Mouse (Mus musculus): Measurements from ENCODE around the gene Sdc1. TPM values are rescaled to one million over a fixed set of nuclear protein-coding genes. Genes with fewer than 3 reads are reported as not detected.

Gene Sdc1
- total RNA-seq, 2 experiments from 2014 or later = 16.9 to 20.6 TPM

GRCm38 (mm10) chr12:8781121-8781520, 10.0 kb downstream of the Sdc1 start:
- no peak for DNase-seq
- intact Hi-C loops (cut with DNase I) = no loop called here

GRCm38 (mm10) chr12:8781681-8782378, 10.7 kb downstream of the Sdc1 start:
- intact Hi-C loops (cut with DNase I) = no loop called here
- peak; percentile 52 for DNase-seq

DNA sequence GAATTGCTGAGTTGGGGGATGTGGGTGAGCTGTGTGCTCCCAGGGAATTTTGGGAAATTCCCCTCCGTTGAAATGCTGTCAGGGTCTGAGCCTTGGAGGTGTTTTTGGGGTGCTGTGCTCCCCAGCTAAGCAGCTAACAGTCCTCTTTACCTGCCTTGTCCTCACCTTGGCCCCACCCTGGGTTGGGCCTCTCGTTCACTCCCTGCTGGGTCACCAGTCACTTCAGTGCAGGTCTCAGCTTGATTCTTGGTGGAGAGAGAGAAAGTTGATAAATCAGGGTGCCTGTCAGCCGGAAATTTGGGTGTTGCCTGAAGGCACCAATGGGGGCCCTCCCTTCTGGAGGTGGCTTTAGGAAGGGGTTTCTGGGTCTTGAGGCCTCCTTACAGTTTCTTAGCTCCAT, 11.4 kb downstream of the Sdc1 start:
- intact Hi-C loops (cut with DNase I) = no loop called here
- no peak for DNase-seq

GRCm38 (mm10) chr12:8784189-8784588, 13.1 kb downstream of the Sdc1 start:
- no peak for DNase-seq

DNA sequence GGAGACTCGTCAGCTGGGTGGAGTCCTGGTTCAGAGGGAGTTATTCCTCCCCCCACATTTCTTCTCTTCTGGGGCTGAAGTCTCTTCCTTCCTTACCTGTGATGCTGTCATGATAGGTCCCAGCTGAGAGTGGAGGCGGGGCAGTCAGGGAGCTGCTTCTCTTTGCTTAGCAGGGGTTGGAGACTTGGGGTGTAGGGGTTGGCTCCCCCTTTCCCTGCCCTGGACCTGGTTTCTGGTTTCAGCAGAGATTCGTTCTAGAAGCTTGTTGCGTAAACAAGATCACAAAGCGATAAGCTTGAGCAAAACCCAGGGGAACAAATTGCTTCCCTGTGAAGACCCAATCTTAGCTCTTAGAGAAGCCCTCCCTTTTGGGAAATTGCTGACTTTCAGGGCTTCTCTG, 15.4 kb downstream of the Sdc1 start:
- DNase-seq = no peak
- intact Hi-C loops (cut with DNase I) = no loop called here

More at GRCm38 (mm10) chr12:8784189-8784588, 13.1 kb downstream of the Sdc1 start:
- intact Hi-C loops (cut with DNase I) = no loop called here

DNA sequence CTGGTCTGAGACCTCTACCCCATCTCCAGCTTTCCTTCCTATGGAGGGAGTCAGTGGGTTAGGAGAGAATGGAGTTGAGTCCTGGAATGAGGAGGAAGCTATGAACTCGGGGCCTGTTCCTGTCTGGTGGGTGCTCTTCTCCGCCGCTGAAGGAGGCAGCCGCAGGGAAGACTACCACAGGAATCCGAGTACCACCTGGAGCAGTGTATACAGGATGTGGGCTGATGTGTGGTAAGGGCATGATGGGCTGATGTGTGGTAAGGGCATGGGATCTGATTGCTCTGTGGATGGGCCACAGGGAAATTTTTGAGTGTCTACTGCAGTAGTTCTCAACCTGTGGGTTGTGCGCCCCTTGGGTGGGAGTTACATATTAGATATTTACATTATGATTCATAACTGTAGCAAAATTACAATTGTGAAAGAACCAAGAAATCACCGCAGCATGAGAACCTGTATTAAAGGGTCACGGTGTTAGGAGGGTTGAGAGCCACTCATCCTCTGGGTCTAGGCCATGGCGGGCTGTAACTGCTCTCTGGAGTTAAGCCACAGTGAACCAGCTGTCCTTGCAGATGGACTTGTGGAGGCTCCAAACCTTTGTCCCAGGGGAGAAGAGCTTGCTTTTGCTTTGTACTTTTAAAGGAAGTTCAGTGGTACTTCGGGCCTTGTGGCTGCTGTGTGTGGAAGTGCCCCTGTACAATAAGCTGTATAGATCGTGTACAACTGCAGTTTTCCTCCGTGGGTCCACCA, 16.0 kb downstream of the Sdc1 start:
- intact Hi-C loops (cut with DNase I) = no loop called here
- DNase-seq = peak; percentile 55

- intact Hi-C loops (cut with DNase I) = no loop called here
- no peak for DNase-seq
Observed at GRCm38 (mm10) chr12:8788469-8788868, 17.3 kb downstream of the Sdc1 start.

DNA sequence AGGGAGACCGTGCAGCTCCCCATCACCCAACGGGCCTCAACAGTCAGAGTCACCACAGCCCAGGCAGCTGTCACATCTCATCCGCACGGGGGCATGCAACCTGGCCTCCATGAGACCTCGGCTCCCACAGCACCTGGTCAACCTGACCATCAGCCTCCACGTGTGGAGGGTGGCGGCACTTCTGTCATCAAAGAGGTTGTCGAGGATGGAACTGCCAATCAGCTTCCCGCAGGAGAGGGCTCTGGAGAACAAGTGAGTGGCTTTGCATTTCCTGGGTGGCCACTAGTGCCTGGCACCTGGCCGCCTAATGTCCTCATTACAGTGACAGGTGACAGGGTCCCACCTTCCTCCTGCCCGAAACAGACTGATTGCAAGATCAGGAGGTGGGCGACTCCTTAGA, 19.5 kb downstream of the Sdc1 start:
- no peak for DNase-seq
- intact Hi-C loops (cut with DNase I) = no loop called here

DNA sequence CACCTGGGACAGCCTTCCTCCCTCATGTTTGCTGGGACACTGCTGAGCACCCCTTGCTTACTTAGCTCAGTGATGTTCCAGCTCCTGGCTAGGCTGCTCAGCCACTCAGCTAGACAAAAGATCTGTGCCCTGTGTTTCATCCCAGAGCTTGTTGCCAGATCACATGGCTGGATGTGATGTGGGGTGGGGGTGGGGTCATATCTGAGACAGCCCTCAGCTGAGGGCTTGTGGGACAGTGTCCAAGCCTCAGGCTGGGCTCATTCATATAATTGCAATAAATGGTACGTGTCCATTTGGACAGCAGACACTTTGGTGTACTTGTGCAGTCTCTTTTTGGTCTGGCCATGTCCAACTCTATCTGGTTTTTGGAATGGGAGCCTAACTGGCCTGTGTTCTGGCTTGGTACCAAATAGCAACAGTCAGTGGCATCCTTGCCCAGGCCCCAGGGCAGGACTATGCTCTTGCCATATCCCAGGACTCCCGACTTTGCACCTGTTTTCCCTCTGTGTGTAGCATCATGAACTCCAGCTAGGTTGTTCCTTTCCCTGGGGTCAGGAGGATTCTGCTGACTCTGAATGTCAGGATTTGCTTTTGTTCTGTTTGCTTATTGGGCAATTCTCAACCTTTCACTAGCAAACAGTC, 22.4 kb downstream of the Sdc1 start:
- DNase-seq = peak; percentile 44
- intact Hi-C loops (cut with DNase I) = no loop called here

GRCm38 (mm10) chr12:8797936-8798335, 26.8 kb downstream of the Sdc1 start:
- intact Hi-C loops (cut with DNase I) = no loop called here
- DNase-seq = no peak

- intact Hi-C loops (cut with DNase I) = no loop called here
- DNase-seq = no peak
Observed at GRCm38 (mm10) chr12:8798486-8799020, 27.4 kb downstream of the Sdc1 start.

DNA sequence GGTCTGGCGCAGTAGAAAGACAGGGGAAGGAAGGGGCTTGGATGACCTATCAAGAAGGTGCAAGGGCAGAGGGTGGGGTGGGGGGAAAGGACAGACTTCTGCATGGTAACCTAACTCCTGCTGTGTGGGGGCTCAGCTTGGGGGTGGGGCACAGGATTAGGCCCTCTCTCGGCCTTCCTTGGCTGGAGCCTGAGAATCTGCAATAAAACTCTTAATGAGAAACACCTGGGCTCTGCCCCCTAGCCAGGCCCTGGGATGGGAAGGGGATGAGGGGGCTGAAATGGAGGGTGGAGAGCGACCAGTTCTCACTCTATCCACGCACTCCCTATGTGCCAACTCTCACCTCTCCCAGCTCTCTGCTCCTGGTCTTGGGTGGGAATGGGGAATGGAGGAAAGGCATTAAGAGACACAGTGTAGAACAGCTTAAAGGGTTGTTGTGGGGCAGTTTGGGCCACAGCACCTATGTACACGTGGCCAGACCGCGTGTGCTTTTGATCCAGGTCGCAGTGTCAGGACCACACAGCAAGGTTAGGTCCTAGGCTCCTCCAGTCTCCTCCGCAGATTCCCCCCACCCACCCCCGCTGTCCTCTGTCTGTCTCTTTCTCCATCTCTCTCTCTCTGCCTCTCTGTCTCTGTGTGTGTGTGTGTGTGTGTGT, 32.4 kb downstream of the Sdc1 start:
- intact Hi-C loops (cut with DNase I) = no loop called here
- DNase-seq = no peak

GRCm38 (mm10) chr12:8804077-8804456, 32.9 kb downstream of the Sdc1 start:
- DNase-seq = no peak
- intact Hi-C loops (cut with DNase I) = no loop called here

DNA sequence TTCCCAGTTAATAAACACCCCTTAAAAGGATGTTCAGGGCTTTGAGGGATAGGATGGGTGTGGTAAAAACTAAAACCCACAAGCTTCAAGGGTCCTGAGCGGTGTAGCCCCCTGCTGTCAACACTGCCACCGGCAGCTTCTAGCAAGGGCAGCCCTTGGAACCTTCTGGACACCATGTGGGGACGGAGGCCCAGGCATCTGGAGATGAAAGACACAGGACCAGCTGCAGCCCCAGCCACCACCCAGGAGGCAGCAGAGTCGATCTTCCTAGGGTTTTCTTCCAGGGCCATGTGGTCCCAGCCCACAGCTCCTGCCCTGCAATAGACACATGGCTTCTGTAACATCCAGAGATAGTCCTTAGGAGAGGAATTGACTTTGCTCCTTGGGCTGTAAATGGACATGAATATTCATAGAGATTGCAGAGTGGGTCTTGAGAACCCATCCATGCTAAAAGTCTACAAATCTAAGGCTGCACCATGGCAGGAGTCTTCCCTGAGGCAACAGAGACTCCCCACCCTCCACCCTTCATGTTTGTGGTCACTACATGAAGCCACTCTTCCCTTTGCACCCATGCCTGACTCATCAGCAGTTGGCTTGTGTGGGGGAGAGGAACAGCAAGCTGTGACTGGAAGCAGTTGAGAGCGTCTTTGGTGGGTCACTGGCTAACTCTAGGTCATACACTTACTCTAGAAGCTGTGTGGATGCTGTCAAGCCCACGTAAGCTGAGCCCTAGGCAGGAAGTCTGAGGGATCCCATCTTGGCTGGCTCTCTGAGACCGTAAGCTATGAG, 34.0 kb downstream of the Sdc1 start:
- DNase-seq = no peak
- intact Hi-C loops (cut with DNase I) = no loop called here

GRCm38 (mm10) chr12:8809086-8809485, 38.0 kb downstream of the Sdc1 start:
- DNase-seq = no peak
- intact Hi-C loops (cut with DNase I) = no loop called here

GRCm38 (mm10) chr12:8809626-8810025, 38.5 kb downstream of the Sdc1 start:
- DNase-seq = no peak
- intact Hi-C loops (cut with DNase I) = no loop called here

DNA sequence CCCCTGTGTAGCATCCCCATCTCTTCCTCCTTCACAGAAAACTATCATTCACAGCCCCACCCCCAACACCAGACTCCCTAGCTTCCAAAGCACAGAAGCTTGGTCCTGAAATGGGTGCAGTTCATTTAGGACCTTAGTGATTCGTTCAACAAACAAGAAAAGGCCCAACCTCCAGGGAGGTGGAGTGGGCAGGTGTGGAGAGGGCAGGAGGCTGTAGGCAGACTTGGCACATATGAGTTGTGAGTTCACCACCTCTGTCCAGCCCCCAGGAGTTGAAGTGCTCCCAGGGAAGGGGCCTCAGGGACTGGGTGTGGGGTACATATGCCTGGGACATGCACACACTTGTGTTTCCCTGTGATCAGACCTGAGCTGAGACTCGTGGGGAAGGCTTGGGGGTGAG, 39.8 kb downstream of the Sdc1 start:
- intact Hi-C loops (cut with DNase I) = no loop called here
- DNase-seq = no peak

- no peak for DNase-seq
- intact Hi-C loops (cut with DNase I) = no loop called here
Observed at GRCm38 (mm10) chr12:8811441-8811871, 40.3 kb downstream of the Sdc1 start.

- DNase-seq = no peak
- intact Hi-C loops (cut with DNase I) = no loop called here
Observed at GRCm38 (mm10) chr12:8811894-8812560, 40.9 kb downstream of the Sdc1 start.
